Mouse (Mus musculus) left cerebral cortex, adult 18-20 months (tissue): ENCODE measurements around the gene Scaper. TPM values are rescaled to one million over a fixed set of nuclear protein-coding genes. Genes with fewer than 3 reads are reported as not detected.

Experiments used
- DNase-seq, 2 experiments: peaks; one replicate each; pipeline ENCODE4 v3.0.0; 2021 to 2022; ENCODE audit warnings: low spot score in 2 of 2, mixed read lengths in 1 of 2
- long read RNA-seq, 2 experiments: library from polyadenylated mRNA; stranded (forward); transcript quantifications; one replicate each; pipeline ENCODE4 v2.0.0; 2021
- total RNA-seq, 2 experiments: library from RNA; stranded (reverse); gene quantifications; 2 replicates each; pipeline ENCODE4 v1.2.3; 2021

Gene Scaper
- 10 to 100 TPM; 35.1 to 35.5 TPM for total RNA-seq
- long read RNA-seq, experiment 1, full-length matches to known transcripts: 4 of 12 reads
- long read RNA-seq, experiment 1, partial matches to known transcripts: 4 of 12 reads
- long read RNA-seq, experiment 1, other reads (novel, unspliced or antisense): 4 of 12 reads
- long read RNA-seq, experiment 2, full-length matches to known transcripts: 6 of 12 reads
- long read RNA-seq, experiment 2, partial matches to known transcripts: 6 of 12 reads
- long read RNA-seq, experiment 2, other reads (novel, unspliced or antisense): 0 of 12 reads

DNA sequence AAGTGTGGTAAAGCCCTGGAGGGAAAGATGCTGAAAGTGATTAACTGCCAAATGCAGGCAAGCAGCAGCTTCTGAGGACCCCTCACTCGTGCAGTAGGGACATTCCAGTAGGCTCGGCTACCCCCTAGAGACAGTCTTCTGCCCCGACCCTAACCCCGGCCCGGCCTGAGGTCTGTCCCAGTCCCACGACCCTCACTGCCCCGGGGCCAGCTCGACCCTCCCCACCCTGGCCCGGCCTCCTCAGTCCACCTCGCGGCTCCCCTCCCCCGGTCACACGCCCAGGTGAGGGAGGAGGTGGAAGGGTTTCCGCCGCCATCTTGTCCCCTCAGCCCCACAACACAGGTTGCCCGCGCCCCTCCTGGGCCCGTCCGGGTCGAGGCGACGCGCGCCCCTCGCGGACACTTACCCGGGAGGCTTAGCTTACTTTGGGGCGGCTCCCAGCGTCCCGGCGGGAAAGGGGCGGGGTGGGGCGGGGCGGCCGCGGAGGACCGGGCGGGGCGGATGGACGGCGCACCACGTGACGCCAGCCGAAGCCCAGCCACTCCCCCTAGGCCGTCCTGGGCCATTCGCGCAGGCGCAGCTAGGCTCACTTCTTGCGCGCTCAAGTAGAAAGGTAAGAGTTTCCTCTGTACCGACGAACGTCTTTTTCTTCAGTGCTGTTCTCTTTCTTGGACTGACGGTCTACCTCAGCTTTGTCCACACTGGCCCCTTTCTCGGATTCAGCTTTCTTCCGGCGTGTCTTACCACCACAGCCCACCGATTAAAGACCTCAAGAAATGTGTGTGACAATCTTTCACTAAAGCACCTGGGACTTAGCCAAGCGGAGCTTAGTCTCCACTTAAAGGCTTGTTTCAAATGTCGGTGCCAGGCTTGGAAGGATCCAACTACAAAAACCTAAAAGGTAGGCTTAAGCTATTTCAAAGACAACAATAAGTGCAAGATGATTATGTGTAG is at the start of gene Scaper:
Gene Scaper (minus strand): TSS at position 456 of the 954 bp plus-strand sequence.
- peak; percentile 85 to 88 for DNase-seq

DNA sequence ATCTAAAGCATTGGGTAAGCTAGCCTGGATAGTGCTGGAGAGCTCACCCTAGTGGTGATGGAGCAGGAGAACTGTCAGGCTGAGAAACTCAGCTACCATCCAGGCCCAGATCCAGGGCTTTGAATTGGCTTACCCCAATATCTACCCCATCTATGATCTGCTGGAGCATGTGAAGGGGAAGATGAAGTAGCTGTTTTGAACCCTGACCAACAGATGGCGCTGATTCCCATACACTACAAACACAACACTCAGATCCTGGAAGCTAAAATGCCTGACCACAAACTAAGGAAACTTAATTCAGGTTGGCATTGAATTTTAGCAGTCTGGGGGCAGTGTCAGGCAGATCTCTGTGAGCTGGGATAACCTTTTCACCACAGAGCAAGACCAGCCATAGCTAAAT is 8.9 kb upstream of the Scaper start:
- peak; percentile 30 to 40 for DNase-seq

DNA sequence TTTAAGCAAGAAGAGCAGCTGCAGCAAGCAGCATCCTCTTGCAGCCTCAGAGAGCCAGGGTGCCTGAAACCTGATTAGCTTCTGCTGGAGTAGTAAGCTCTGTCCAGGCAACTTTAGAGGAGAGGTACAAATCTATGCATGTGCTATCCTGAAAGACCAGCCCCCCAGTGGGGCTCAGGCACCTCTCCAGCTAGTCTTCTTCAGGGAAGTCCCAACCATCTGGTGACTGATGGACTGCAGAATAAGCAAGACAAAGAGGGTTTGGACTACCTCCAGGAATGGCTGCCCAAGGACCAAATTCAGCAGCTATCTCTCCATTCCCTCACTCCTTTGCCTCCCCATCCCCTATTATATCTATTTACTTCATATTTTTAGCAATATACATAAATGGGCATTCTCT is 3.4 kb upstream of the Scaper start:
- no peak for DNase-seq

DNA sequence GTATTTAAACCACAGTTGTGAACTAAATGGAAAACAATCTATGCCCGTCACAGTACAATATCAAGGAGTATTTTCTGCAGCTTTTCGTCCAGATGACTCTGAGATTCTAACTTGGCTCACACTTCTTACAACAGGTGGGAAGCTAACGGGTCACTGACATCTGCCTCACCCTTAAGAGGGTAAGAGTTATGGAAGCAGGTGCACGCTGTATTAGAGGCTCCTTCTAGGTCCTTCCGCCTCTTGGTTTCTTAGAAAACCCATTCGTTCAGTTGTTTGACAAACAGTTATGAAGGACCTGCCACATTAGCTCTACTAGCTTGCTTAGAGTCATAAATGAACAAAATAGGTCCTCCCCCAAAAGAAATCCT is 683 bp upstream of the Scaper start:
- no peak for DNase-seq

DNA sequence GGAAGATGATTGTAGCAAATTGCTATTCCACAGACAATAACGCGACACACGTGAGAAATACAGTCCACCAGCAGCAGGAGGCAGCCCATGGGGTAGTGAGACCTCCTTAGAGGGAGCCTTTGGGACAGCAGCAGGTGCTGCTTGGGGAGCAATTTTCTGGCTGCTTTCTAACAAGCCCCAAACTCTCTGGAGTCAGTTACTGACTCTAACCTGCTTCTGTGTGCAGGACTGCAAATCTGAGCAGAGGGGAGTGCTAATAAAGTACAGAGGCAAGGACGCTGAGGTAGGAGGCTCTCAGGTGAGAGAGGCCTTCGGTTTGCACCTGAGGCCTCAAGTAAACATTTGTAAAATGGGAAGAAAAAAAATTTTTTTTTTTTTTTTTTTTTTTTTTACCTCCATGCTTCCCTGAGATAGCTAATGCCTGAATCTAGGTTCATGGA is 675 bp downstream of the Scaper start:
- DNase-seq: peak; percentile 8

DNA sequence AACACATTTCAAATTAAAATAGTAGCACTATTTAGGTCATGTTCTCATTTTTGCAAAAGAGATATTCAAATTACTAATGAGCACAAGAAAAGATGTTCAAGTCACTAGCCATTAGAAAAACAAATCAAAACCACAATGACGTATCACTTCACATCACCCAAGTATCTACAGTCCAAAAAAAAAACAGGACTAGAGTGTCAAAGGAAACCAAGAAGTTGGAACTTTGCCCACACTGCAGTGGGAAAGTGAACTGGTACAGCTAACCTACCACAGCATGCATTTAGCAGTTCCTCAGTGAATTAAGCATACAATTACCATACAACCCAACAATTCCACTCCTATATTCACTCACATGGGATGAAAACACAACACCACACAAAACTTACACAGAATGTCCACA is 5.4 kb downstream of the Scaper start:
- DNase-seq: no peak

DNA sequence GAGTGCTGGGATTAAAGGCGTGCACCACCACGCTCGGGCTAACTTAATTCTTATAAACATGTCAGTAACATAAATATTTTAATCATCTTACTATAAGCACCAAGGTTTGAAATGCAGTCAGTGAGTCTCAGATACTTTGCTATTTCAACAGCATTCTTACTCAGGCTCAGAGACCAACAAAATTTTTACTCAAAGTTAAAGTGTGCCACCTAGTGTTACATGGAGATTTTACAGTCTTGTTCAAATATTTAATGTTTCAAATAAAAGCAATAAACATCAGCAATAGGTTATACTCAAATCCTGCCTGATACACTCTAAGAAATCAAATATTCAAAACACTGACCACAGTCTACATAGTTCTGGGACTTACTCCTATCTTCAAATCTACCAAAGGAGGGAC is 19.3 kb downstream of the Scaper start:
- DNase-seq: no peak

DNA sequence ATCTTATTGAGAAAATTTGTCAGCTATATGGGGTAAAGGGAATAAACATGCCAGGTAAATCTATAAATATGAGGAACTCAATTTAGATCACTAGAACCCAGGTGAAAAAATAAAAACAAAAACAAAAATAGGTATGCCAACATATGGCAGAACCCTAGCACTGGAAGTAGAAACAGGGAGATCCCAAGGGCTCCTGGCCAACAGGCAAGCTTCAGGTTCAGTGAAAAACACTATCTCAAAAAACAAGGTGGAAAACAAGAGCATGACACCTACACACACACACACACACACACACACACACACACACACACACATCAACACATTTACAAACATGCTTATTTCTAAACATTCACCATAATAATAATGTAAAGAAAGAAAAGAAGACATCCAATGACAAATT is 21.2 kb downstream of the Scaper start:
- no peak for DNase-seq

DNA sequence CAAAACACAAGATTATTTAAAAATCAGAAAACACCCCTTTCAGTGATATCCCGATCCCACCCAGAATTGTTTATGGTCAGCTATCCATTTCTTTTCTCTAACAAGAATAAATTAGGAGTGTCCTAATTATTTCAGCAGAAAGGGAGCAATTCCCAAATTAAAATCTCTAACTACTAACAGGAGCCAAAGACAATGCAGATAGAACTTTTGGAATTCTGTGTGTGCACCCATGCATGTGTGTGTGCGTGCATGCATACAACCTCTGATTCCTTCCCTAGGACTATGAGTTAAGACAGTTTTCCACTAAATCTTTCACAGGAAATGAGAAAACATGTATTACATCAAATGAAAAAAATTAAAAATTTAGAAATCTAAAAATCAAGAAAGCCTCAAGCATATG is 26.4 kb downstream of the Scaper start:
- no peak for DNase-seq

DNA sequence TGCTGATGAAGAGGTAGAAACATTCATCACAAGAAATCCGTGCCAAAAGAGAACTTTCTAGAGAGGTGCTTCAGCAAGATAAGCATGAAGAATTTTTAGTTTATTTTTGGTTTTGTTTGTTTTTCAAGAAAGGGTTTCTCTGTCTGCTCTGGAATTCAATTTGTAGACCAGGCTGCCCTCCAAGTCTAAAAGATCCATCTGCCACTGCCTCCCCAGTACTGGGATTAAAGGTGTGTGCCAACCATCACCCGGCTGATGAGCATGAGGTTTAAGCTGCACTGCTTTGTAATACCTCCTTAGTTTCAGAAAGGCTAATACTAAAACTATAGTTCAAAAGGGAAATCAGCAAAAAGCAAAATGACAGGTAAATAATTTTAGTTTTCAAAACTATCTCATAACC is 35.0 kb downstream of the Scaper start:
- DNase-seq: no peak

DNA sequence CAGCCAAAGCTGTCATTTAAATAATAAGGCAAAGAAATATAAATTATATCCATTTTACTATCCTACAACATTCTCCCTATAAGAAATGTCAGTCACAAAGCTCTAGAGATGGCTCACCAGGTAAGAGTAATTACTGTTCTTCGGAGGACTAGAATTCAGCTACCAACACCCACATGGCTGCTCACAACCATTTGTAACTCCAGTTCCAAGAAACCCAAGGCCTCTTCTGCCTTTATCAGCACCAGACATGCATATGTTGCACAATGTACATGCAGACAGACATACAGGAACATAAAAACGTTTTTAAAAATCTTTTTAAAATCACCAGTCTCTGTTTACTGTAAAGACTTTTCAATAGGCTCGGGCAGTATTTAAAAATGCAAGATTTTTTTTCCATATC is 36.3 kb downstream of the Scaper start:
- no peak for DNase-seq

DNA sequence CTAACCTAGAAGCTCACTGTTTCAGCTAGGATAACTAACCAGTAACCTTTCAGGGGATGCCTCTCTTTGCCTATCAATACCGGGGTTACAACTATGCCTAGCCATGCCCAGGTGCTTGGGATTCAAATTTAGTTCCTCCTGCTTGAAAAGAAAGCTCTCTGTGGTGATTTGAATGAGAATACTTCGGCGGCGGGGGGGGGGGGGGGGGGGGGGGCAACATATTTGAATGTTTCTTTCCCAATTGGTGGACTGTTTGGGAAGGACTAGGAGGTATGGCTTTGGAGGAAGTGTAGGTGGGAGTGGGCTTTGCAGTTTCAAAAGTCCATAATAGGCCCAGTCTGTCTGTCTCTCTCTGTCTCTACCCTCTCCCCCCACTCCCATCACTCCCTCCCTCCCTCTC is 37.4 kb downstream of the Scaper start:
- no peak for DNase-seq

DNA sequence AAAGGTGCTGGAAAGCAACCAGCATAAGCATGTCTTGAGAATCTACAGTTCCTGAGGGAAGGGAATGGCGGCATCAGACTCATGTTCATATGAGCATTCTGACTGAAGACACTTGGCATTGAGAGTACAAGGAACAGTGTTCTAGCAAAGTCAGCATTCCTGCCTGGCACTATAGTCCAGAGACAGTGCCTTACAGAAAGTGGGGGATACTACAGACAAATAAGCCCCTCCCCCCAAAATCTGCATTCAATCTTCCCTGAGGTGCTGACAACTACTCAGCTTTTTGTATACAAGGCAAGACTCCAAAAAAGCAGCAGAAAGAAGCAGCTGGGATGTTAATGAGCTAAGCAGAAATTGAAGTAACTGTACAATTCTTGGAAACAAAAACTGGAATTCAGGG is 59.9 kb downstream of the Scaper start:
- DNase-seq: no peak

DNA sequence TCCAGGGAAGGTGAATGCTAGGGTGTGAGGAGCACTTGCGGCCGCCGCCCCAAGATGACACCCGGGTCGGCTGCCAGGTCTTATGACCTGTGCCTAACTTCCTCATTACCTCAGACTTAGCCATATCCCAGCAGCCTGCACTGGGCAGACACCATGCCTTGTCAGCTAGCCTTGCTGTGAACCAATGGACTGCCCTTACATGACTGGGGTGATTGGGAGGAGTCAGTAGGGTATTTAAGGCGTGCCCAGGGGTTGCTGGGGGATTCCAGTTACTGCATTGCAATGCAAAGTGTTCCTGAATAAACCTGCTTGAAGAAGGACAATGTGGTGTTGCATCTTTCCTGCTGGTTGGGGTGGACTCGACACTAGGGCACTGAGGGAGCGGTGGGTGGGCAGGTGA is 148.5 kb downstream of the Scaper start:
- no peak for DNase-seq

DNA sequence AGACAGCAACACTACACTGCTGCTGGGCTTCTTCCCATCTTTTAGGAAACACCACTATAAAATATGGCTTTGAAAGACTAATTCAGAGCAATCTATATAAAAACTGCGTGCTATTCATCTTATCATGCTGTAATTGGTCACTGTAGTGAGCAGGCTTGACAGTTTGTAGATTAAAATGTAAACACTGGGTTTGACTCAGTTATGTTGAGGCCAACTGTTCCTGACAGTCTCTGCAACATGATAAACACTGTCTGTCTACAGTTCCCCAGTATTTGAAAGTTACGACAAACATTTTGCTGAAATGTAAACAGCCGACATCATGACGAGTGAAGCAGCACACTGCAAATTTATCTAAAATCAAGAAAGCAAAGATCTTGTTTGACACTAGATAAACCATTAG is 225.9 kb downstream of the Scaper start:
- DNase-seq: no peak

DNA sequence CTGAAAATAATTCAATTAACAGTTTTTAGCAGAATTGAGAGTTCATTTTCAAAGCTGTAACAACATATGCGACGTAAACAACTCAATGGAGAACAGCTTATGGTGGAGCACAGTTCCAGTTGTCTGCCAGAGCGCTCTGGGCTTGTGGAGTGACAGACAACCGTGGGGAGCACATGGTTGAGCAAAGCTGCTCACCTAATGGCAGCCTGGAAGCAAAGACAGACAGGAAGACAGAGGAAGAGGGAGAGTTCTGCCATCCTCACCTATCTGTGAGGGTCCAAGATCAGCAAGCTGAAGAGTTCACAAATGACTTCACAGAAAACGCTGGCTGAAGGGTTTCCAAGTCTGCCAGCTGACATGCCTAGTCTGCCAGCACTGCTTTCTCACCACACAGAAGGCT is 227.4 kb downstream of the Scaper start:
- no peak for DNase-seq

DNA sequence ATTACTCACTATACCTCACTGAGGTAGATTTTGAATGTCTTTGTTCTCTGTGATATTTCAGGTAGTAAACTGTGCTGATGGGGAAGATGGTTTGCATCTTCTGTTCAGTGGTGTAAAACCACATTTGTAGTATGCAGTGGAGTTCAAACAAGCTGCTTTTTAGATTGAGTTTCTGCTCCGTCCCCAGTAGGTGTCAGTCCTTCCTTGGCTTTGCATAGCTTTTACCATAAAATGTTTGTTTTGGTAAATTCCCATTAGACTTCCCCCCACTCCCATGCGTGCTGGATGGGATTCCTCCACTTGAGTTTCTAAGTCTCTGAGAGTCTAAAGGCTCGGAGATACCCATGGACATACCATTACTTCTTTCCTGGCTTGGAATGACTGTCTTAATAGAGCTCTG is 231.3 kb downstream of the Scaper start:
- no peak for DNase-seq

DNA sequence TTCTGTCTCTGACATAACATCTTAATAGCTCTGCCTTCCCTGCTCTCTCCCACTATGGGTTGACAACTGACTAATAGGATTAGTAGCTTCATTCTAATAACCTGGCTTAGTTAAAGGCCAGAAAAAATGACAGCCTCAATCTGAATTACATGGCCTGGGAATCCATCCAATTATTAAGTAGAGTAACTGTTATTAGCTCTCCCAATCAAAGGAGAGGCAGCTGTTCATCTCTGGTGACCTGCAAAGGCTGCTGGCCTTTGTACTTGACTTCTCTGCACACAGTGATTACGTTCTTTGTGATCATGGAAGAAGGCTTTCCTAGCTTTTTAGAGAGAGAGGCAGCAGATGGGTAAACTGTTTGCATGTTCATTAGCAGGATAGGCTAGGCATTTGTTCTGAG is 242.6 kb downstream of the Scaper start:
- no peak for DNase-seq

DNA sequence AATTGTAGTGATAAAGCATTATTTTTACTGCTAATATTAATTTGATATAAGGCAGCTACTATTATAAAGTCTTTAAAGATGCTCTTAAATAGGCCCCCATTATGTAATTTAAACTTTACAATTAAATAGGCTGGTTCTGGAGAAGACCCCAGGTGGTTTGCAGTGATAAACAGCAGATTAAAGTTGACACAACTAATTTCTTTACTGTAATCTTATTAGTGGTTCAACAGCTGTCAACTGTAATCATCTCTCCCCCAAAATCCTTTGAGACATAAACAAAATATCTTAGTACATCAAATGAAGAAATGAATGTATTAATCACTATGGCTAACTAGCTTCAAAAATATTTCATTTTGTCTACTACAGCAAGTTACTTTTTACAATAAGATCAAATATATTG is 260.8 kb downstream of the Scaper start:
- no peak for DNase-seq

DNA sequence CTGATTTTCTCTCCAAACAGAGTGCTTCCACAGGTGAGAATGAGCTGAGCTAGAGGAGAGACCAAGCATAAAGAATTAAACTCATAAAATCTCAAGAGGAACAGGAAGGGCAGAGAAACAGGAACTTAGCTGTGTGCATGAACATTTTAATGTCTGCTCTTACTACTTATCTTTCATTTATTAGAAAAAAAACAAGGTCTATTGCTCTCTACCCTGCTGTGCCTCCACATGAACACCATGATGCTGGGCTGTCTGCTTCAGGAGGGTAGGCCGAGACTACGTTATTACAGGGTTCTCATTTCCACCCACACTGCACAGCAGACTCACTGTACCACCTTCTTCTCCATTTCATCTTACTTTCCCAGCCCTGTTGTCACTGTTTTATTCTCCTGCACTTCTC is 291.5 kb downstream of the Scaper start:
- no peak for DNase-seq

DNA sequence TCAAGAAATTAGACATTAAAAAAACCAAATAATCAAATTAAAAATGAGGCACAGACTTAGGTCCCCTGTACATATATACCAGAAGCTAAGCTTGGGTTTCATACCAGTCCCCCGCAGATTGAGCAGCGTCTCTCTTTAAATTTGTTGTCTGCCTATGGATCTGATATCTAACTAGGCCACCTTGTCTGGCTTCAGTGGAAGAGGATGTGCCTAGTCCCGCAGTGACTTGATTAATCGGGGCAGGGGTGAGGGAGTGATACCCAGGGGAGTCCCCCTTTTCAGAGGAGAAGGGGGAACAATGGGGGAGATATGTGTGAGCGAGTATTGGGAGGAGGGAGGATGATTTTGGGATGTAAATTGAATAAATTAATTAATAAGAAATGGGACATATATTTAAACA is 310.9 kb downstream of the Scaper start:
- no peak for DNase-seq

DNA sequence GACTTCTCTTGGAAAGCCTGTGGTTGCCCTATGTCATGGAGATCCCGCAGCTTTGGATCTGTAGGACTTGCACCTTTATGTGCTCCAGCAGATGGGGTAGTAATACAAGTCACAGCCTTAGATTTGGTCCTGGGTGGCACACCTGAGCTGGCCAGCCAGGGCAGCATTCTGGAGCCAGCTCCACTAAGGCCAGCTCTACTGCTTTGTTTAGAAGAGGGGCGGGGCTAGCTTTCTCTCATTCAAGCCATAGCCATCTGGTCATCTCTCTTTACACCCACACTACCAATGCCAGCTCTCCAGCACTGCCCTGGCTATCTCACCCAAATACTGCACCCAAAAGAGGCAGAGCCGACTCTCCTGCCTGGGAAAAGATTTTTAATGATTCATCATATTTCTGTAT is 323.2 kb downstream of the Scaper start:
- DNase-seq: no peak

DNA sequence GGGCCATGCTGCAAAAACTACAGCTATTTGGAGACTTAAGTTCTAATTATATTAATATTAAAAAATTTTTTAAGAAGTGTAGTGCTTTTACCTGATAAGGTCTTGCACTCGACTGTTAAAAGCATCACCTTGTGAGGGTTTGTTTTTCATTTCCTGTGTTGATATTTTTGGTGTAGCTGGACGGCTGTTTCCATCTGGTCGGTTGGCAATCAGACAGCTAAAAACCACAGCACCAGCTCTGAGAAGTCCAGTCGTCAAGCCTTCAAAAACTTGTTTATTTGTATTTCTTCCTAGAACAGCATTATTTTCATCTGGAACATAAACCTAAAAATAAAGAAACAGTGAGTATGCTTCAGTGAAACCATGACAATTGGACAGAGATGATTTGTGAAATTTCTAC is 328.2 kb downstream of the Scaper start:
- DNase-seq: no peak
